Mouse (Mus musculus) forebrain, postnatal 0 days (tissue): ENCODE data around the gene Arl9. TPM values are rescaled to one million over a fixed set of nuclear protein-coding genes. Genes with fewer than 3 reads are reported as not detected.

Experiments used
- ATAC-seq: fragments of 200-750 bp; cut with Nextera tagmentation; 2 replicates; pipeline ENCODE4 v1.8.0; 2017; ENCODE audit warnings: mild to moderate bottlenecking, moderate library complexity
- DNase-seq: peaks from one replicate; pipeline ENCODE4 v3.0.0-alpha.2; 2015
- H3K27ac ChIP-seq: fragments of 300-500 bp; sonication (generic); 2 replicates; pipeline ENCODE4 v1.5.1; 2014; ENCODE audit warnings: low read depth, mild to moderate bottlenecking, antibody characterized with exemption, low read length, moderate library complexity, mixed read lengths
- H3K27me3 ChIP-seq: fragments of 300-500 bp; sonication (generic); 2 replicates; pipeline ENCODE4 v1.6.1; 2014; ENCODE audit warnings: mild to moderate bottlenecking, low read length, mixed read lengths; ENCODE audit not compliant: insufficient read depth
- H3K36me3 ChIP-seq: fragments of 300-500 bp; sonication (generic); 2 replicates; pipeline ENCODE4 v1.6.1; 2014; ENCODE audit warnings: mild to moderate bottlenecking, moderate library complexity; ENCODE audit not compliant: insufficient read depth
- H3K4me1 ChIP-seq: fragments of 300-500 bp; sonication (generic); 2 replicates; pipeline ENCODE4 v1.6.1; 2014; ENCODE audit warnings: antibody characterized with exemption; ENCODE audit not compliant: insufficient read depth
- H3K4me2 ChIP-seq: fragments of 300-500 bp; sonication (generic); 2 replicates; pipeline ENCODE4 v1.6.1; 2014; ENCODE audit warnings: low read depth, mild to moderate bottlenecking, moderate library complexity
- H3K4me3 ChIP-seq: fragments of 300-500 bp; sonication (generic); 2 replicates; pipeline ENCODE4 v1.5.1; 2014; ENCODE audit warnings: low read depth, low read length, mixed read lengths
- H3K9ac ChIP-seq: fragments of 300-500 bp; sonication (generic); 2 replicates; pipeline ENCODE4 v1.6.1; 2014; ENCODE audit warnings: mild to moderate bottlenecking
- H3K9me3 ChIP-seq: fragments of 300-500 bp; sonication (generic); 2 replicates; pipeline ENCODE4 v1.6.1; 2016; ENCODE audit warnings: low read length
- CTCF ChIP-seq: sonication (generic); IDR thresholded peaks from 2 replicates; pipeline ENCODE4 v1.5.1; 2016; ENCODE audit warnings: antibody characterized with exemption, control low read depth, low read depth
- WGBS: fragments of 180-500 bp; shearing (Covaris S2); extraction: QIAGEN DNeasy Blood & Tissue Kit; methylation state at CpG from one replicate; pipeline ENCODE4 v1.1.7; 2014; 5-methylcytosine and 5-hydroxymethylcytosine counted together
- polyA plus RNA-seq: library from polyadenylated mRNA; unstranded; fragments of >200 nt; fragmentation: Nextera tagmentation; extraction: Ambion mirVana; gene quantifications from 2 replicates; pipeline ENCODE4 v1.2.1, GENCODE M21; 2015
- total RNA-seq: library from RNA; depleted of rRNA; stranded (reverse); fragments of >200 nt; gene quantifications from 2 replicates; pipeline ENCODE4 v1.2.3, GENCODE M21; 2014

Arl9 gene
- total and polyA plus RNA-seq, 2 experiments from 2014 or later, result not detected

- no peaks in the 10 kb centered on the region for H3K9me3 ChIP-seq
- no peaks in the 10 kb centered on the region for H3K4me1 ChIP-seq
- no peak overlapping the region for H3K27ac ChIP-seq
- no peak overlapping the region for H3K4me2 ChIP-seq
- DNase-seq, result no peak
- 88% methylated on average over 3 of the region's 3 CpGs for WGBS
- ATAC-seq, result no peak
- no peaks in the 10 kb centered on the region for H3K27me3 ChIP-seq
- H3K36me3 ChIP-seq, result peaks cover 70% of the 10 kb centered on the region
- H3K9ac ChIP-seq, result no peak overlapping the region
- no peak for TF ChIP-seq CTCF
- no peak overlapping the region for H3K4me3 ChIP-seq
Measured at GRCm38 (mm10) chr5:76990789-76991188, 13.1 kb upstream of the Arl9 start.

GRCm38 (mm10) chr5:76993174-76993814 lies 10.6 kb upstream of the Arl9 start:
- TF ChIP-seq CTCF, result no peak
- Histone ChIP-seq H3K27ac (no peak overlapping the region), H3K4me2 (no peak overlapping the region), H3K9ac (no peak overlapping the region), H3K9me3 (no peaks in the 10 kb centered on the region), H3K36me3 (peaks cover 77% of the 10 kb centered on the region), H3K4me1 (no peaks in the 10 kb centered on the region), H3K27me3 (no peaks in the 10 kb centered on the region), H3K4me3 (no peak overlapping the region)
- DNase-seq, result no peak
- 93% methylated on average over 5 of the region's 5 CpGs for WGBS
- ATAC-seq, result no peak

GRCm38 (mm10) chr5:76998416-76998815 lies 5.4 kb upstream of the Arl9 start:
- 40% methylated on average over 5 of the region's 5 CpGs for WGBS
- peak; percentile 86 for ATAC-seq
- no peak overlapping the region for H3K4me3 ChIP-seq

GRCm38 (mm10) chr5:77001192-77001591 lies 2.7 kb upstream of the Arl9 start:
- Histone ChIP-seq H3K9me3 (no peaks in the 10 kb centered on the region), H3K36me3 (peaks cover 40% of the 10 kb centered on the region), H3K4me3 (no peak overlapping the region), H3K27me3 (no peaks in the 10 kb centered on the region), H3K4me1 (no peaks in the 10 kb centered on the region), H3K9ac (no peak overlapping the region), H3K27ac (no peak overlapping the region), H3K4me2 (no peak overlapping the region)
- DNase-seq (no peak), ATAC-seq (no peak)
- no peak for TF ChIP-seq CTCF
- WGBS, result 93% methylated on average over 17 of the region's 17 CpGs

More at GRCm38 (mm10) chr5:76998416-76998815, 5.4 kb upstream of the Arl9 start:
- TF ChIP-seq CTCF, result peak; percentile 78
- no peaks in the 10 kb centered on the region for H3K9me3 ChIP-seq
- H3K9ac ChIP-seq, result no peak overlapping the region
- no peak overlapping the region for H3K4me2 ChIP-seq
- no peak overlapping the region for H3K27ac ChIP-seq
- peaks cover 64% of the 10 kb centered on the region for H3K36me3 ChIP-seq
- H3K4me1 ChIP-seq, result no peaks in the 10 kb centered on the region
- no peaks in the 10 kb centered on the region for H3K27me3 ChIP-seq
- peak; percentile 87 for DNase-seq

- DNase-seq, result no peak
- no peaks in the 10 kb centered on the region for H3K4me1 ChIP-seq
- no peak for ATAC-seq
- H3K36me3 ChIP-seq, result no peaks in the 10 kb centered on the region
- WGBS, result 90% methylated on average over 9 of the region's 9 CpGs
- no peak for TF ChIP-seq CTCF
- H3K4me2 ChIP-seq, result no peak overlapping the region
- no peak overlapping the region for H3K9ac ChIP-seq
- H3K9me3 ChIP-seq, result no peaks in the 10 kb centered on the region
- no peaks in the 10 kb centered on the region for H3K27me3 ChIP-seq
- H3K4me3 ChIP-seq, result no peak overlapping the region
- no peak overlapping the region for H3K27ac ChIP-seq
Measured at GRCm38 (mm10) chr5:77010352-77010751, 6.5 kb downstream of the Arl9 start.

- ATAC-seq (no peak), DNase-seq (no peak)
- Histone ChIP-seq H3K9ac (no peak overlapping the region), H3K4me3 (no peak overlapping the region), H3K9me3 (no peaks in the 10 kb centered on the region), H3K4me1 (no peaks in the 10 kb centered on the region), H3K36me3 (no peaks in the 10 kb centered on the region), H3K27me3 (no peaks in the 10 kb centered on the region), H3K27ac (no peak overlapping the region), H3K4me2 (no peak overlapping the region)
- no peak for TF ChIP-seq CTCF
- WGBS, result 68% methylated on average over 3 of the region's 3 CpGs
Measured at GRCm38 (mm10) chr5:77011082-77011481, 7.2 kb downstream of the Arl9 start.

- DNase-seq (no peak), ATAC-seq (no peak)
- no peaks in the 10 kb centered on the region for H3K9me3 ChIP-seq
- no peak overlapping the region for H3K27ac ChIP-seq
- H3K4me2 ChIP-seq, result no peak overlapping the region
- H3K27me3 ChIP-seq, result no peaks in the 10 kb centered on the region
- H3K36me3 ChIP-seq, result no peaks in the 10 kb centered on the region
- no peaks in the 10 kb centered on the region for H3K4me1 ChIP-seq
- WGBS, result 81% methylated on average over 3 of the region's 3 CpGs
- TF ChIP-seq CTCF, result no peak
- H3K9ac ChIP-seq, result no peak overlapping the region
- no peak overlapping the region for H3K4me3 ChIP-seq
Measured at GRCm38 (mm10) chr5:77013171-77013570, 9.3 kb downstream of the Arl9 start.
